ENCODE assay signal across 15 mouse cellular contexts in genomic region chr19:58043550-58043949, GRCm38 (mm10).
DNase-seq lines count a peak whose midpoint lies in the region; ATAC-seq and TF ChIP-seq lines count a peak whose summit lies in the region.
"Had no signal": no experiment of that assay in that cellular context is flagged by ENCODE, and none has a peak within 500 bp of the region (broad histone marks: within the 10 kb centered on the region; RNA-seq: fewer than 3 reads in every experiment).

No protein-coding gene starts in this region.

- H3K4me2 ChIP-seq in lung, embryonic 15.5 days: no peak overlapping the region
- H3K4me2 ChIP-seq in myocyte (ENCODE audit: low read depth): peak overlapping the region; percentile 39
- H3K4me2 ChIP-seq in neural tube, embryonic 15.5 days: no peak overlapping the region
- H3K4me2 ChIP-seq: forebrain, embryonic 12.5 days; midbrain, embryonic 15.5 days; neural tube, embryonic 13.5 days had no signal

- peak; percentile 12 for DNase-seq in heart, adult 11 months
- DNase-seq in heart, adult 2 months: no peak
- DNase-seq in lung, adult 18-20 months: no peak
- DNase-seq in kidney, postnatal 14 days: peak; percentile 28
- no peak for DNase-seq in gastrocnemius, adult 2 months
- DNase-seq: cerebellum, adult 18-20 months; heart, postnatal 36 days had no signal

- no peak for TF ChIP-seq CTCF in heart, adult 2 months (IDR thresholded peaks at IDR 0.05)
- TF ChIP-seq CTCF in gastrocnemius, adult 2 months (IDR thresholded peaks at IDR 0.05): no peak

- no peak overlapping the region for H3K4me3 ChIP-seq in heart, adult 2 months
- no peak overlapping the region for H3K4me3 ChIP-seq in lung, embryonic 15.5 days
- no peak overlapping the region for H3K4me3 ChIP-seq in myocyte
- no peak overlapping the region for H3K4me3 ChIP-seq in neural tube, embryonic 15.5 days (replicated peaks)
- no peak overlapping the region for H3K4me3 ChIP-seq in gastrocnemius, adult 2 months
- H3K4me3 ChIP-seq: forebrain, embryonic 12.5 days; left cerebral cortex, adult 2 months; midbrain, embryonic 15.5 days; neural tube, embryonic 13.5 days had no signal

- no peak overlapping the region for H3K9ac ChIP-seq in heart, adult 2 months (ENCODE audit: low read depth, low read length)
- no peak overlapping the region for H3K9ac ChIP-seq in lung, embryonic 15.5 days
- H3K9ac ChIP-seq in neural tube, embryonic 15.5 days (replicated peaks): no peak overlapping the region
- H3K9ac ChIP-seq: forebrain, embryonic 12.5 days; midbrain, embryonic 15.5 days; neural tube, embryonic 13.5 days had no signal

- H3K27ac ChIP-seq in heart, adult 2 months: no peak overlapping the region
- peak overlapping the region; percentile 64; the same call in 1 of the 2 replicates for H3K27ac ChIP-seq in lung, embryonic 15.5 days
- no peak overlapping the region for H3K27ac ChIP-seq in neural tube, embryonic 15.5 days (replicated peaks)
- H3K27ac ChIP-seq in gastrocnemius, adult 2 months: no peak overlapping the region
- H3K27ac ChIP-seq: forebrain, embryonic 12.5 days; left cerebral cortex, adult 2 months; midbrain, embryonic 15.5 days; neural tube, embryonic 13.5 days had no signal

- ATAC-seq in lung, embryonic 15.5 days (ENCODE audit: borderline replicate concordance, extremely low read depth, low FRiP score, low TSS enrichment): peak; percentile 69; the same call in 1 of the 2 replicates
- ATAC-seq in neural tube, embryonic 15.5 days (ENCODE audit: low FRiP score): no peak
- ATAC-seq: inflammation-experienced regulatory T-cells, adult 6 months; midbrain, embryonic 15.5 days had no signal

- no peaks in the 10 kb centered on the region for H3K4me1 ChIP-seq in heart, adult 2 months (ENCODE audit: control insufficient read depth, insufficient read depth, low read length)
- H3K4me1 ChIP-seq in lung, embryonic 15.5 days: peaks cover 12% of the 10 kb centered on the region
- peaks cover 4% of the 10 kb centered on the region; the same call in 1 of the 2 replicates for H3K4me1 ChIP-seq in neural tube, embryonic 15.5 days

- no peaks in the 10 kb centered on the region; the same call in 1 of the 2 replicates for H3K36me3 ChIP-seq in heart, adult 2 months (ENCODE audit: control insufficient read depth, insufficient read depth, low read length)
- H3K36me3 ChIP-seq in lung, embryonic 15.5 days: no peaks in the 10 kb centered on the region
- H3K36me3 ChIP-seq in myocyte (ENCODE audit: control insufficient read depth, insufficient read depth): no peaks in the 10 kb centered on the region
- no peaks in the 10 kb centered on the region for H3K36me3 ChIP-seq in neural tube, embryonic 15.5 days
- H3K36me3 ChIP-seq: forebrain, embryonic 12.5 days; midbrain, embryonic 15.5 days; neural tube, embryonic 13.5 days had no signal

- H3K79me2 ChIP-seq in heart, adult 2 months (replicated peaks; ENCODE audit: control insufficient read depth, insufficient read depth, low read length): no peaks in the 10 kb centered on the region
- no peaks in the 10 kb centered on the region for H3K79me2 ChIP-seq in myocyte (ENCODE audit: control insufficient read depth, insufficient read depth)

- H3K27me3 ChIP-seq in heart, adult 2 months (ENCODE audit: control insufficient read depth, insufficient read depth, low read length): no peaks in the 10 kb centered on the region
- no peaks in the 10 kb centered on the region for H3K27me3 ChIP-seq in lung, embryonic 15.5 days
- no peaks in the 10 kb centered on the region for H3K27me3 ChIP-seq in myocyte (ENCODE audit: control insufficient read depth, insufficient read depth, insufficient read length)
- no peaks in the 10 kb centered on the region for H3K27me3 ChIP-seq in neural tube, embryonic 15.5 days (replicated peaks)
- H3K27me3 ChIP-seq: midbrain, embryonic 15.5 days had no signal

- intact Hi-C loops in heart, adult 2 months (cut with DNase I): no loop called here
- intact Hi-C loops in gastrocnemius, adult 2 months (cut with DNase I): no loop called here

- no peaks in the 10 kb centered on the region for H3K9me3 ChIP-seq in lung, embryonic 15.5 days
- no peaks in the 10 kb centered on the region for H3K9me3 ChIP-seq in neural tube, embryonic 15.5 days (replicated peaks)
- H3K9me3 ChIP-seq: forebrain, embryonic 12.5 days; midbrain, embryonic 15.5 days; neural tube, embryonic 13.5 days had no signal

- WGBS in heart, adult 2 months: 47% methylated on average over 4 of the region's 4 CpGs
- 23% methylated on average over 4 of the region's 4 CpGs for WGBS in lung, embryonic 15.5 days
- 76% methylated on average over 4 of the region's 4 CpGs for WGBS in neural tube, embryonic 15.5 days

- TF ChIP-seq EP300 in heart, adult 2 months (IDR thresholded peaks at IDR 0.05; ENCODE audit: insufficient read depth, low read depth, low read length): no peak

- no peak for TF ChIP-seq POLR2A in heart, adult 2 months (IDR thresholded peaks at IDR 0.05; ENCODE audit: insufficient read depth, low read depth, low read length)
- TF ChIP-seq POLR2A in myocyte (IDR thresholded peaks at IDR 0.05; ENCODE audit: insufficient read length, low read depth): no peak

- H3ac ChIP-seq in myocyte (ENCODE audit: control insufficient read depth, insufficient read length): no peak overlapping the region

TF ChIP-seq in myocyte, 11 proteins besides CTCF, POLR2A, EP300 and RAD21:
- TF ChIP-seq CEBPB (IDR thresholded peaks at IDR 0.05; ENCODE audit: insufficient read depth, poor library complexity, severe bottlenecking) (no peak), MYOD1 (IDR thresholded peaks at IDR 0.05; ENCODE audit: control insufficient read depth in 1 of 3, insufficient read length in 2 of 3, low read depth in 2 of 3) (peak in 2 of 3 experiments; percentile 15 to 35), E2F4 (IDR thresholded peaks at IDR 0.05; ENCODE audit: insufficient read depth) (no peak)
TF ChIP-seq in myocyte: peak in this region for 1.

Comparison
In these comparisons a context has a peak if more than half of its experiments do, and no peak if none do; other contexts are left out.
1. DNase-seq: peak in heart, adult 11 months (single experiment) and kidney, postnatal 14 days (single experiment); none in heart, adult 2 months (0 of 2), lung, adult 18-20 months (0 of 2) and gastrocnemius, adult 2 months (single experiment).